Mouse (Mus musculus): ENCODE results near the gene Slco2a1.

DNA sequence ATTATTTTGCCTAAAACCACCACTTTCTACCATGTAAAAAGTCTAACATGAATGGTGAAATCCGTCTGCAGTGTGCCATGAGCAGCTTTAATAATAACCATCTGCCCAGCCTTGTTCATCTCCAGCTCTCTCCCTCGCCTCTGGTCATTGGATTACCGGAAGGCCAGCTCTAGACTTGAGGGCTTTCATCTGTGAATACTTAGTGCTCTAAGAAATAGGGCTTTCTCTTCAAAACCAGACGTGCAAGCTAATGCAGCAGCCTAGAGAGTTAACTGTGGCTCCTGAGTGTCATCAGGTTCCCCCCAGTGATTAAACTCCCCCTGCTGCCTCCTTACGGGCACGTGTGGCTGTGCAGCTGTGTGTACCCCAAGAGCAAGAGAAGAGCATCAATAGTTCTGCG, 25.2 kb upstream of the Slco2a1 start:
- TF ChIP-seq POLR2A (IDR thresholded peaks at IDR 0.05; ENCODE audit: low read depth, low read length): no peak
- no peak for TF ChIP-seq CTCF (IDR thresholded peaks at IDR 0.05; ENCODE audit: extremely low read depth, insufficient read length, insufficient replicate concordance, low read depth, low read length)
